Mouse (Mus musculus) gastrocnemius, postnatal 14 days (tissue): ENCODE results near the gene Shisa3. TPM values are rescaled to one million over a fixed set of nuclear protein-coding genes. Genes with fewer than 3 reads are reported as not detected.

Source experiments
- DNase-seq: peaks from one replicate; pipeline ENCODE4 v3.0.0; 2021; ENCODE audit warnings: mixed read lengths
- intact Hi-C: fragments of 180-260 bp; cut with DNase I; formaldehyde crosslinking; loops from one replicate; pipeline ENCODE4 v1.15.1; 2025; ENCODE audit warnings: low total_unique reads
- total RNA-seq, 2 experiments: library from RNA; stranded (reverse); gene quantifications; 2 replicates each; pipeline ENCODE4 v1.2.3; 2021

The Shisa3 gene
- total RNA-seq, 2 experiments from 2014 or later: 2.1 to 2.2 TPM

- intact Hi-C loops: no loop called here
- DNase-seq: no peak
Observed at GRCm38 (mm10) chr5:67629861-67630260, 22.2 kb downstream of the Shisa3 start.

- DNase-seq: no peak
- intact Hi-C loops: no loop called here
Observed at GRCm38 (mm10) chr5:67631261-67631660, 23.6 kb downstream of the Shisa3 start.

GRCm38 (mm10) chr5:67633138-67633782 lies 25.6 kb downstream of the Shisa3 start:
- intact Hi-C loops: no loop called here
- no peak for DNase-seq

GRCm38 (mm10) chr5:67633831-67634268 lies 26.2 kb downstream of the Shisa3 start:
- DNase-seq: no peak
- intact Hi-C loops: no loop called here

- no peak for DNase-seq
- intact Hi-C loops: no loop called here
Observed at GRCm38 (mm10) chr5:67634339-67634738, 26.7 kb downstream of the Shisa3 start.

DNA sequence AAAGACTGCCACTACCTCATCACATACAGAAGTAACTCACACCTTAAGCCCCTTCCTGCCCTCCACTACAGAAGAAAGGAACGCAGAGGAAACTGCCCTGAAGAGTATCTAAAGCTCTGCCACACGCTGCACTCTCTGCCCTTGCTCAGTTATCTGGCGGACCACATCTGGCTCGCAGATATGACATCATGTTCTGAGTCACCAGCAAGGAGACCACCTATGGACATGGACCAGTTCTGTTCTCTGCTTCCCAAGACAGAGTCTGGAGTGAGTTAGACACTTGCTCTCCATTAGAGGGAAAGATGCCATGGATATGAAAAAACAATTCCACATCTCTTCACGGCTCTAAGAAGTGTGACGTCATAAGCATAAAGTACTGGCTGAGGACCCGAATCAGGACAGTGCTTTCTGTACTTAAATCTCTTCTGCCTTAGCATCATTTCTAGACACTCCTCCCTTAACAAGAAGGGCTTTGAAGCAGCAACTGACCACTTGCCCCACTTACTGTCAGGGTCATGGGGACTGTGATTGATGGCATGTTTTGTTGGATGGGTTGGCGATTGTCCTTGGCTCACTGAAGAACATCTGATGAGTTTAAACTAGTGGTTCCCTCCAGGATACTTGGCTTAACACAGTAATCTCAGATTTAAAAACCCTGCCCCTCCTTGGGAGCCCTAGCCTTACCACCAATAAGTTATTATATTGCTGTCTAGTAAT lies 33.1 kb downstream of the Shisa3 start:
- intact Hi-C loops: no loop called here
- no peak for DNase-seq

- intact Hi-C loops: no loop called here
- no peak for DNase-seq
Observed at GRCm38 (mm10) chr5:67641406-67642120, 33.9 kb downstream of the Shisa3 start.

DNA sequence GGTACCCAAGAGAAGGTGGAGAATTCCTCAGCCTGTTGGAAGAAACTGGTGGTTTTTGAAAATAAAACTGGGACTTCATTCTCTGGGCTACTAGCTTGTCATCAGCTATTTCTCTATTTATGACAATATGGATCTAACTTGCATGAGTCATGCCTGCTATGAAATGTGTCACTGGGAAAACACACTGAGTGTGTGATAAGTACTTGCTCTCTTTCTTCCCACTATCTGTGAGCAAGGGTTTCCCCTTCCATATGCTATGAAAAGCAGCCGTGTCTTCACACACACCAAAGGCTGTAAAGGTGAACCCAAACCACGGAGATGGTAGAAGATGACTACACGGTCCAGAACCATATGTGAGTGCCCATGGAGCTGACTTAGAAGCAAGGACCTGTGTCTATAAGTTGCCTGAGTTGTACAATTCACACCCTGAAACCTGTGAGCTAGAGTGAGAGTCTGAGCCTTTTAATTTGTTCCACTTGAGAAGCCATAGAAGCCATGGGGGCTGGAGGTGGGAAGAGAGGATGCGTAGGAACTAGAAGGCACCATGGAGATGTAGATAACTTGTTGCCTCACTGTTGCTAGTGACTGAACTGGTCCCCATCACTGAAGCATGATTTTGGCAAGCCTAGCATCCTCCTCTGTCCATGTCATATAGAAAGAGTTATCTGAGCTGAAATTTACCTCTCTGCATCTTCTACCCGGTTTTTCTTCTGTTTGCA lies 36.0 kb downstream of the Shisa3 start:
- intact Hi-C loops: no loop called here
- DNase-seq: no peak

- intact Hi-C loops: no loop called here
- no peak for DNase-seq
Observed at GRCm38 (mm10) chr5:67646756-67647529, 39.3 kb downstream of the Shisa3 start.

DNA sequence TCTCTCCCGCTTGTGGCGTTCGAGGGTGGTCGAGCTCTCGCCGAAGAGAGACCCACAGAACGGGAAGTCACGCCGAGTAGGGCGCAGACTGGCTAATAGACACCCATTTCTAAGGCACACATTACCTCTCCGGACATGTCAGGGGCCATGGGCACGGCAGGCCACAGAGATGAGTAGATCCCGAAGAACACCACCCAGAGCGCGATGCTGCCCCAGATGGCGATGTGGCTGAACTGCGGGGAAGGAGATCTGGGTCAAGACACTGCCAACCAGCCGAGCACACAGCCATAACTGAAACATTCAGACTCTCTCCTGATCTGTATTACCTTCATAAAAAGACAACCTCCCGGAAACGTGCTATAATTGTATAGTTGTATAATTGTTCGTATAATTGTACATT lies 39.9 kb downstream of the Shisa3 start:
- intact Hi-C loops: no loop called here
- DNase-seq: peak; percentile 19

DNA sequence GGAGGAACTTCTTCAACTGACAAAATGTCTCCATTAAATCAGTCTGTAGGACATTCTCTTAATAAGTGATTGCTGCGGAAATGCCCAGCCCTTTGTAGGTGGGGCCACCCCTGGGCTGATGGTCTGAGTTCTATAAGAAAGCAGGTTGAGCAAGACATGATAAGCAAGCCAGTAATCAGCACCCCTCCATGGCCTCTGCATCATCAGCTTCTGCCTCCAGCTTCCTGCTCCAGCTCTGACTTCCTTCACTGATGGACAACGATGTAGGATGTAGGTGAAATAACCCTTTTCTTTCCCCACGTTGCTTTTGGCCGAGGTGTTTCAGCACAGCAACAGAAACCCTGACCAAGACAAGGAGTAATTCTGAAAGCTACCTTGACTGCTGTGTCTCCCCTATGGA lies 41.5 kb downstream of the Shisa3 start:
- intact Hi-C loops: no loop called here
- no peak for DNase-seq

GRCm38 (mm10) chr5:67650021-67650420 lies 42.3 kb downstream of the Shisa3 start:
- intact Hi-C loops: no loop called here
- DNase-seq: no peak

DNA sequence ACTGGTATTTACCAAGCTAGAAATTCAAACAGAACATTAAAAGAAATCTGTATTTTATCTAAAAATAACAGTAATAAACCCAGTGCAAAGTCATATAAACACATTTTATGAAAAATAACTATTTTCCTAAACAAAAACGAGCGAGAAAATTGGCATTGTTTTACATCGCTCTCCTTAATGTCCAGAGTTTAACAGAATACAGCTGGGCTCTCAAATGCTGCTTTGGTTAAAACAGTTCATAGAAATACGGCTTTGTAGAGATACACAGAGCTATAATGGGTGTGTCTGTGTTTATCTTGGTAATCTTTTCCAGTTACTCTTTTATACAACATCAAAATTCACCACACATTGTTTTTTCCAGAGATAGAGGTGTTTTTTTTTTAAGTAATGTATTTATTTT lies 44.8 kb downstream of the Shisa3 start:
- intact Hi-C loops: no loop called here

DNA sequence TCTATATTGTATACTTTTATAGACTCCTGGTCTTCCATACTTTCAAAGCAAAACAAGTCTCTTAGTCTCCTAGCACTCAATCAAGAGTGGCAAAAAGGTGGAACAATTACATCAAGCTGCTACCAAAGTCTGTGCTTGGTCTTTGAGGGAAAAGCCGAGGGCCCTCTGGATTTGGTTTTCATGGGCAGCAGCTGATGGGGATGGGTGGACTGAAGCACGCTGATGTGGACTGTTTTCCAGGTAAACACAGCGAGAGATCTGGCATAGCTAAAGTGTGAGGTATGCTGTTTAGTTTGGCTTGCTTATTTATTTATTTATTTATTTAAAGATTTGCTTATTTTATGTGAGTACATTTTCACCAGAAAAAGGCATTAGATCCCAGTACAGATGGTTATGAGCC lies 45.9 kb downstream of the Shisa3 start:
- DNase-seq: no peak
- intact Hi-C loops: no loop called here

More for the DNA sequence above, 44.8 kb downstream of the Shisa3 start:
- DNase-seq: no peak

GRCm38 (mm10) chr5:67654572-67654971 lies 46.9 kb downstream of the Shisa3 start:
- no peak for DNase-seq
- intact Hi-C loops: no loop called here

DNA sequence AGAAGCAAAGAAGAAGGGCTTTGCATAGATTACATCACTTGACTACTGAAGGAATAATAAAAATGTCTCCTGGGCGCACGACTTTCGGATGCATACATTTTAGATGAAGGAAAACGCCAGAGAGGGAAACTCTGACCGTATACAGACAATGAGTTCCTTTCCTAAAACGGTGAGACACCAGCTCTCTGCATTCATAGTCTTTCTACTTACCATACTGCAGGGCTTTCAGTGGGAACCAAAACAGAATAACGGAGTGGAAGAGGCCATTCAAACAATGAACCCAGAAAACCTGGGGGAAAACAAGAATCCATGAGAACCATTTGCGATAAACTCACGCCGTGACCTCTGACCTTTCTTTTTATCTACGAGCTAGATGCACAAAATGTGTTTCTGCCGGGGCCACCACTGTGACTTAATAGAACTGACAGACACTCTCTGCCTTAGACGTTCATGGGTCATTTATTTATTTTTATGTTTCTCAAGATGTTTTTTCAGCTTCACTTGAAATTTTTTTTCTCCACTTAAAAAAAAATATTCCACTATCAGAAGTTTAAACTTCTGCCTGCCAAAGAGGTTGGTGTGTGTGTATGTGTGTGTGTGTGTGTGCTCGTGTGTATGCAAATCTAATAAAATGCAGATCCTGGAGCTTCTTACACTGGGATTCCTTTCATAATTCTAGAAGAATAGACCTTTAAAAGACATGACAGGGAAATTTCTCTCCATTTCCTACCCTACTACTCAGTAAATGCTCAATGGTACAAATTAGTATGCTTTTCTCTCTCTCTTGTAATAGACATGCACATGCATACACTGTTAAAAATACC lies 48.2 kb downstream of the Shisa3 start:
- intact Hi-C loops: no loop called here
- DNase-seq: no peak

DNA sequence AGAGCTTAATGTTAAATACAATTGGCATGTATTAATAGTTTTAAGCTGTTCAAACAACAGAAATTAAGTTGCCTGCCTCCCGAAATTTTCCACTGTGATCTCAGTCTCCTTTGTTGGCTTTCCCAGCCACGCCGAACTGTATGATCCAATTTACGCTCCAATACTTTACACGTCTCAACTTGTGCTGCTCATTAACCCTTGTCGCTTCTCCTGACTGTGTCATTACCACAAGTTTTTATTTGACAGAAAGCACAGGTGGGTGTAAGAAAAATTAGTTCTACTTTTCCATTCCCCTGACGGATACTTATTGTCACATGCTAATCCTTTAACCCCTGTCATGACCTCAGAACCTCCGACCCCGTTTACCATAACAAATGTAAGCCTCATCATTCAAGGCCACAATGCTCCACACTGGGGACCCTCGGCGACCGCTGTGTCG lies 49.2 kb downstream of the Shisa3 start:
- intact Hi-C loops: no loop called here

DNA sequence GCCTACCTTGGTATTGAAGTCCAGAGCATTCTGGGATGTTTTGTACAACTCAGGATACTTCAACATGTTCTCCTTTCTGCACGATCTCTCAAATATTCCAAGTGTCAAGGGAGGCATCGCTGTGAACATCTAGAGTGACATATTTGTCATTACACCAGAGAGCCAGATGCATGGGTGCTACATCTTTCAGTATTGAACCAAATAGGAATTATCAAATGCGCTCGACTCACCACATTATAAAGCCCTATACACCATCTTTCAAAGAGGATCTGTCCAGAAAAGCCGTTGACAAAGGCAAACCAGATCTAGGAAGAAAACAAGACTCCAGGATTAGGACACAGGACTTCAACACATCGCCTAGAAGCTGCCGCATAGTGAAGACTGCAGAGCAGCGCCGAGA lies 52.2 kb downstream of the Shisa3 start:
- intact Hi-C loops: no loop called here
- DNase-seq: no peak

More for the DNA sequence above, 49.2 kb downstream of the Shisa3 start:
- no peak for DNase-seq
